Mouse (Mus musculus): ENCODE measurements around the gene Tango2. TPM values are rescaled to one million over a fixed set of nuclear protein-coding genes. Genes with fewer than 3 reads are reported as not detected.

Gene Tango2
- polyA plus RNA-seq, 1 experiment from 2014 or later = 112 TPM

DNA sequence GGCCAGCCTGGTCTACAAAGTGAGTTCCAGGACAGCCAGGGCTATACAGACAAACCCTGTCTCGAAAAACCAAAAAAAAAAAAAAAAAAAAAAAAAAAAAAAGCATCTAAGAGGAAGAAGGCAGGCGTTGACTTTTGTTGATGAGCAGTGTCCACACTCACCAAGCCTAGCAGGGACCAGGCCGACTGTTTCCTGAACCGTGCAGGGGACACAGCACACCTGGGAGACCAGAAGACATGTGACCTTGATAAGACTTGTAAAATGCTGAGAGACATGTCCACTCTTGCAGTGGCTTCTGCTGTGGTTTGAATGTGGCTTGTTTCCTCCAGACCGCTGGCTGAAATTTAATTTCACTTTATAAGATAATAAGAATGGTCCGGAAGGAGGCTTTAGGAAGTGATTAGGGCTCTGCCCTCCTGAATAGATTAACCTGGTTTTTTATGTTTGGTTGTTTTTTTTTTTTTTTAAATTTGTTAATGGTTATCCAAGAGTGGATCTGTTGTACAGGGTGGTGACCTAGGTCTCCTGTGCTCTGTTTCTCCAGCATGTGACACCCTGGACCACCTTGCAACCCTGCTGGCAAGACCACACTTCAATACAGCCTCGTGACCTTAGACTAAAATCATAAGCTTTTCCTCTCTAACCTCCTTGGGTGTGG is 28.5 kb upstream of the Tango2 start:
- H3K27ac ChIP-seq (ENCODE audit: low read depth, low read length) = no peak overlapping the region
- no peaks in the 10 kb centered on the region for H3K27me3 ChIP-seq (replicated peaks; ENCODE audit: control insufficient read depth, insufficient read depth, low read length)
- no peak for ATAC-seq
- H3K36me3 ChIP-seq (ENCODE audit: control insufficient read depth, insufficient read depth, low read length) = 0 out of 2 replicates have a peak, but pooled peaks cover 2% of the 10 kb centered on the region
- H3K9ac ChIP-seq (ENCODE audit: low read depth, low read length) = no peak overlapping the region
- no peak overlapping the region for H3K4me3 ChIP-seq (ENCODE audit: low read length)
- WGBS = 81% methylated on average over 7 of the region's 7 CpGs
- no peaks in the 10 kb centered on the region for H3K9me3 ChIP-seq (ENCODE audit: control insufficient read depth, low read length)
- no peak overlapping the region for H3K4me2 ChIP-seq (ENCODE audit: low read length)
- peaks cover 23% of the 10 kb centered on the region for H3K4me1 ChIP-seq (ENCODE audit: control insufficient read depth, insufficient read depth, low read depth, low read length)

DNA sequence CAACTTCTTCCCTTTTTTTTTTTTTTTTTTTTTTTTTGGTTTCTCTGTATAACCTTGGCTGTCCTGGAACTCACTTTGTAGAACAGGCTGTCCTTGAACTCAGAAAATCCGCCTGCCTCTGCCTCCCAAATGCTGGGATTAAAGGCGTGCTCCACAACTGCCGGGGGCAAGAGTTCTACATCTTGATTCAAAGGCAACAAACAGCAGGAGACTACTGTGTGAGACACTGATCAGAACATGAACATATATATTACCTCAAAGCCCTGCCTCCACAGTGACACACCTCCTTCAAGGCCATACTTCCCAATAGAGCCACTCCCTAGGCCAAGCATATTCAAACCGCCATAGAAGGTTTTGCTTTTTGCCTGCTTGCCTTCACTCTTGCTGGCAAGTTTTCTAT is 25.7 kb upstream of the Tango2 start:
- Histone ChIP-seq H3K4me2 (ENCODE audit: low read length) (no peak overlapping the region), H3K27me3 (replicated peaks; ENCODE audit: control insufficient read depth, insufficient read depth, low read length) (no peaks in the 10 kb centered on the region), H3K9me3 (ENCODE audit: control insufficient read depth, low read length) (no peaks in the 10 kb centered on the region), H3K4me1 (ENCODE audit: control insufficient read depth, insufficient read depth, low read depth, low read length) (no peaks in the 10 kb centered on the region), H3K9ac (ENCODE audit: low read depth, low read length) (no peak overlapping the region), H3K27ac (ENCODE audit: low read depth, low read length) (no peak overlapping the region), H3K36me3 (ENCODE audit: control insufficient read depth, insufficient read depth, low read length) (peaks cover 6% of the 10 kb centered on the region; the same call in 1 of the 2 replicates), H3K4me3 (ENCODE audit: low read length) (no peak overlapping the region)
- no peak for ATAC-seq
- WGBS = 97% methylated on average over 4 of the region's 4 CpGs

DNA sequence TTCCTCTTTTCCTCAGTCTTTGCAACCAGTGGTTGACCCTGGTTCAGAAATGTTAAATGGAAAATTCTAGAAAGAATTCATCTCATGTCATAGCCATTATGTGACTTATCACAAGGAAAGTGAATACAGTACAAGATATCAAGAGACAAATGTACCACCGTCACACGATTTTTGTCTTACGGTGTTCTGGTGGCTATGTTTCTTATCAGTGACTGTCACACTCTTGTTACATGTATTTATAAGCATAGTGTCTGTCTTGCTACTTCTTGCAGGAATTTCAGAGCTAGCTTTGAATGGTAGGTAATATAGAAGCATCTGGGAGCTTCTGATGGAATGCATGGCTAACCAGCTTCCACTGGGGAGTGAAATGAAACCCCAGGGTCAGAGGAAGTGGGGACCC is 22.3 kb upstream of the Tango2 start:
- Histone ChIP-seq H3K27me3 (replicated peaks; ENCODE audit: control insufficient read depth, insufficient read depth, low read length) (no peaks in the 10 kb centered on the region), H3K4me1 (ENCODE audit: control insufficient read depth, insufficient read depth, low read depth, low read length) (no peaks in the 10 kb centered on the region), H3K4me2 (ENCODE audit: low read length) (no peak overlapping the region), H3K4me3 (ENCODE audit: low read length) (no peak overlapping the region), H3K27ac (ENCODE audit: low read depth, low read length) (no peak overlapping the region), H3K36me3 (ENCODE audit: control insufficient read depth, insufficient read depth, low read length) (peaks cover 6% of the 10 kb centered on the region; the same call in 1 of the 2 replicates), H3K9me3 (ENCODE audit: control insufficient read depth, low read length) (no peaks in the 10 kb centered on the region), H3K9ac (ENCODE audit: low read depth, low read length) (no peak overlapping the region)
- WGBS = 97% methylated on average over 3 of the region's 3 CpGs
- no peak for ATAC-seq

DNA sequence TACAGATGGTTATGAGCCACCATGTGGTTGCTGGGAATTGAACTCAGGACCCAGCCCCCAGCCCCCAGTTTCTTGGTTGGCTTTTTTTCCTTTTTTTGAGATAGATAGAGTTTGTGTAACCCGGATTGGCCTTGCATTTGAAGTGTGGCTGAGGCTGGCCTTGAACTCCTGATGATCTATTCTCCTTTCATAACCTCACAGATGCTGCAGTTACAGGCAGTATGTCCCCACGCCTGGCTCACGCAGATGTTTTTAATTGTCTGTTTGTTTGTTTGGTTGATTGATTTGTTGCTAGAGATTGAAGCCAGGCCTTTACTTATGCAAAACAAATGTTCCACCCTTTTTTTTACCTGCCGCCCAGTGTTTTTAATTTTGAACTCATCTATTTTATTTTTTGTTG is 18.9 kb upstream of the Tango2 start:
- H3K36me3 ChIP-seq (ENCODE audit: control insufficient read depth, insufficient read depth, low read length) = peaks cover 8% of the 10 kb centered on the region
- 90% methylated on average over 4 of the region's 4 CpGs for WGBS
- H3K9ac ChIP-seq (ENCODE audit: low read depth, low read length) = no peak overlapping the region
- H3K27me3 ChIP-seq (replicated peaks; ENCODE audit: control insufficient read depth, insufficient read depth, low read length) = no peaks in the 10 kb centered on the region
- H3K4me1 ChIP-seq (ENCODE audit: control insufficient read depth, insufficient read depth, low read depth, low read length) = no peaks in the 10 kb centered on the region
- no peaks in the 10 kb centered on the region for H3K9me3 ChIP-seq (ENCODE audit: control insufficient read depth, low read length)
- H3K4me2 ChIP-seq (ENCODE audit: low read length) = no peak overlapping the region
- H3K27ac ChIP-seq (ENCODE audit: low read depth, low read length) = no peak overlapping the region
- no peak overlapping the region for H3K4me3 ChIP-seq (ENCODE audit: low read length)
- no peak for ATAC-seq

DNA sequence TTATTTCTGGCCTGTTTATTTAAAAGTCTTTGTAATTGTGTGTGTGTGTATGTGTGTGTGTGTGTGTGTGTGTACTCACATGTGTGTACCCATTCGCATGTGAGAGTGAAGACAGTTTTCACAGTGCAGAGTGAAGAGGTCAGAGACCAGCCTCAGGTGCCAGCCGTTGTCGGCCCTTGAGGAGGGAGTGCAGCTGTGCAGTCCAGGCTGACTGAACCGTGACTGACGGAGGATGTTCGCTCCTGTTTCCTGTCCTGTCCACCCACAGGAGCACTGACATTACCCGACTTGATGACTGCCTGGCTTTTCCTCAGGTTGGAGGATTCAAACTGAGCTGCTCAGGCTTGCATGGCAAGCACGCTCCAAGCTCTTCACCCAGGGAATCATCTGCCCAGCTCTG is 15.0 kb upstream of the Tango2 start:
- Histone ChIP-seq H3K9me3 (ENCODE audit: control insufficient read depth, low read length) (no peaks in the 10 kb centered on the region), H3K27ac (ENCODE audit: low read depth, low read length) (no peak overlapping the region), H3K4me3 (ENCODE audit: low read length) (no peak overlapping the region), H3K36me3 (ENCODE audit: control insufficient read depth, insufficient read depth, low read length) (peaks cover 4% of the 10 kb centered on the region), H3K4me2 (ENCODE audit: low read length) (no peak overlapping the region), H3K27me3 (replicated peaks; ENCODE audit: control insufficient read depth, insufficient read depth, low read length) (no peaks in the 10 kb centered on the region), H3K9ac (ENCODE audit: low read depth, low read length) (no peak overlapping the region), H3K4me1 (ENCODE audit: control insufficient read depth, insufficient read depth, low read depth, low read length) (no peaks in the 10 kb centered on the region)
- whole genome bisulfite sequencing = 83% methylated on average over 8 of the region's 8 CpGs
- ATAC-seq = no peak

DNA sequence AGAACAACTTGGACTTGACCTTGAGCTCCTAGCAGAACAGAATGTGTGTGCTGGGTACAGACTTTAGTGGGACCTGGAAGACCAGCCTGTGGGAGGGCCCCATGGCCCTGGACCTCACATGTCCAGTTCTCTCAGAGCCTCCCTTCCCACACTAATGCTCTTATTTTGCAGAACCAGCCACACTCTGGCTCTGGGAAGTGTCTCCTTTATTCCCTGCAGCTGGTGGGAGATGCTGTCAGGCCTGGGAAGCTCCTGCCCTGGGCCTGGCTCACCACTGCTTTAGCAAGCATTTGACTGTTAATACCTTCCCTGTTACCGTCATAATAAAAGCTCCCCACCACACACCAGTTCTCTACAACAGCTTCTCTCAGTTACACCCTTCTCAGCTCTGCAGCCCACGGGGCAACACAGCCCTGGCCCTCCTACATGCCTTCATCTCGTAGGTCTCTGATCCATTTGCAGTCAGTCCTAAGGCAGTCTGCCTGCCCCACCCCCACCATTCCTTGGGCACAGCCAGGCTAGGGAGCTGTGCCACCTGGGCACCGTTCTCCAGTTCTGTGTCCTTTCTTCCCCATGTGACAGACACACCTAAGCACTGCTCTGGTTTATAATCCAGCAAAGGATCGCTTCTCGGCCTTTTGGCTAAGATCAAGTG is 12.4 kb upstream of the Tango2 start:
- Histone ChIP-seq H3K27ac (ENCODE audit: low read depth, low read length) (no peak overlapping the region; the same call in 1 of the 2 replicates), H3K27me3 (replicated peaks; ENCODE audit: control insufficient read depth, insufficient read depth, low read length) (no peaks in the 10 kb centered on the region), H3K4me1 (ENCODE audit: control insufficient read depth, insufficient read depth, low read depth, low read length) (no peaks in the 10 kb centered on the region), H3K36me3 (ENCODE audit: control insufficient read depth, insufficient read depth, low read length) (peaks cover 4% of the 10 kb centered on the region), H3K9ac (ENCODE audit: low read depth, low read length) (no peak overlapping the region), H3K4me3 (ENCODE audit: low read length) (no peak overlapping the region), H3K9me3 (ENCODE audit: control insufficient read depth, low read length) (no peaks in the 10 kb centered on the region), H3K4me2 (ENCODE audit: low read length) (no peak overlapping the region)
- 0 out of 2 replicates have a peak, but pooled peaks have one; percentile 25 for ATAC-seq
- WGBS = 62% methylated on average over 6 of the region's 6 CpGs

DNA sequence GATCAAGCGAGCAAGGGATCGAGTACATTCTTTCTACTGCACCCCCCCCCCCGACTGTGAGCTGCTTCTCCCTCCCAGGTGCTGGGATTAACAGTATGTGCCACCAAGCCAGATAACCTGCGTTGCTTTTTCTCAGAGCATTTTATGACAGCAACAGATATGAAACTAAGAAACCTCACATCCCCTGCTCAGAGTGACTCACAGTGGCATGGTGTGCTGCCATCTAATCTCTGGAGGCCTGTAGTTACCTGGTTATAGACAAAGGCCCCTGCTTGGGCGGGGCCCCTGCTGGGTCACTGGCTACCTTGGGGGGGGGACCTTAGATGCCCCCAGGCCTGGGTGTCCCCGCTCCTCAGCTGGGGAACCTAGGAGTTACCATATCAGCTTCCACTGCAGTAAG is 10.1 kb upstream of the Tango2 start:
- no peak overlapping the region for H3K4me3 ChIP-seq (ENCODE audit: low read length)
- no peak for ATAC-seq
- no peaks in the 10 kb centered on the region for H3K9me3 ChIP-seq (ENCODE audit: control insufficient read depth, low read length)
- no peak overlapping the region for H3K9ac ChIP-seq (ENCODE audit: low read depth, low read length)
- WGBS = 92% methylated on average over 6 of the region's 6 CpGs
- no peak overlapping the region for H3K4me2 ChIP-seq (ENCODE audit: low read length)
- no peaks in the 10 kb centered on the region for H3K27me3 ChIP-seq (replicated peaks; ENCODE audit: control insufficient read depth, insufficient read depth, low read length)
- H3K4me1 ChIP-seq (ENCODE audit: control insufficient read depth, insufficient read depth, low read depth, low read length) = no peaks in the 10 kb centered on the region; the same call in 1 of the 2 replicates
- no peak overlapping the region for H3K27ac ChIP-seq (ENCODE audit: low read depth, low read length)
- 0 out of 2 replicates have a peak, but pooled peaks cover 2% of the 10 kb centered on the region for H3K36me3 ChIP-seq (ENCODE audit: control insufficient read depth, insufficient read depth, low read length)

DNA sequence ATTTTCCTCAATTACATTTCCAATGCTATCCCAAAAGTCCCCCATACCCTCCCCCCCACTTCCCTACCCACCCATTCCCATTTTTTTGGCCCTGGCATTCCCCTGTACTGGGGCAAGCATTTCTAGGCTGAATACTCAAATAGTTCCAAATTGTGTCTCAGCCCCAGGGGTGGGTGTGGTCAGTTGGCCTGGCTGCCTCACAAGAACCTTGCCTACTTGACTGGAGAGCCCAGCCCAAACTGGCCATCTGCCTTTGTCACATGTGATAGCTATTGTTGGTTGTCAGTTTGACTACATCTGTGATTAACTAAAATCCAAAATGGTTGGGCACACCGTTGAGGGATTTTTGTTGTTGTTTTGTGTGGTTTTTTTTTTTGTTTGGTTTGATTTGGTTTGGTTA is 9.1 kb upstream of the Tango2 start:
- no peak overlapping the region for H3K4me2 ChIP-seq (ENCODE audit: low read length)
- H3K4me1 ChIP-seq (ENCODE audit: control insufficient read depth, insufficient read depth, low read depth, low read length) = no peaks in the 10 kb centered on the region; the same call in 1 of the 2 replicates
- ATAC-seq = no peak
- H3K9ac ChIP-seq (ENCODE audit: low read depth, low read length) = no peak overlapping the region
- 0 out of 2 replicates have a peak, but pooled peaks cover 2% of the 10 kb centered on the region for H3K36me3 ChIP-seq (ENCODE audit: control insufficient read depth, insufficient read depth, low read length)
- no peak overlapping the region for H3K27ac ChIP-seq (ENCODE audit: low read depth, low read length)
- no peaks in the 10 kb centered on the region for H3K27me3 ChIP-seq (replicated peaks; ENCODE audit: control insufficient read depth, insufficient read depth, low read length)
- no peaks in the 10 kb centered on the region for H3K9me3 ChIP-seq (ENCODE audit: control insufficient read depth, low read length)
- WGBS = 76% methylated on average over 1 of the region's 1 CpGs
- no peak overlapping the region for H3K4me3 ChIP-seq (ENCODE audit: low read length)

DNA sequence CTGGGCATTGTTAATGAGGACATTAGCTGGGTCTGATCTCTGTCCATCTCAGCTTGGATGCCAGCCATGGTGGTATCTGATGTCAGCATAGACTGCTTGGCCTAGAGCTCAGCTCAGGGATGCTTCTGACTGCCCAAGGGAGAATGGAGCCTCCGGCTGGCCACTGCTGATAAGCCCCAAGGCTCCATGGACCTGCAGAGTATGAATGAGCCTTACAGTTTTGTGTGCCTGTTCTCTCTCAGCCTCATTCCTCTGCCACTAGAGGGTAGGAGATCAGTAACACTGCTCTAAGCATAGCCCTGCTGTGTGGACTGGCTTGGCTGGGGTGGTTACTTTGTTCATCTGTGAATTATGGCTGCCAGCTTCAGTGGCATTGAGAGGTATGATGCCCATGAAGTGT is 5.2 kb upstream of the Tango2 start:
- no peak for ATAC-seq
- Histone ChIP-seq H3K4me2 (ENCODE audit: low read length) (no peak overlapping the region), H3K4me1 (ENCODE audit: control insufficient read depth, insufficient read depth, low read depth, low read length) (peaks cover 14% of the 10 kb centered on the region), H3K9me3 (ENCODE audit: control insufficient read depth, low read length) (no peaks in the 10 kb centered on the region), H3K27ac (ENCODE audit: low read depth, low read length) (no peak overlapping the region), H3K9ac (ENCODE audit: low read depth, low read length) (no peak overlapping the region), H3K27me3 (replicated peaks; ENCODE audit: control insufficient read depth, insufficient read depth, low read length) (no peaks in the 10 kb centered on the region), H3K36me3 (ENCODE audit: control insufficient read depth, insufficient read depth, low read length) (0 out of 2 replicates have a peak, but pooled peaks cover 2% of the 10 kb centered on the region), H3K4me3 (ENCODE audit: low read length) (no peak overlapping the region)
- 83% methylated on average over 1 of the region's 1 CpGs for WGBS
